Mouse (Mus musculus) spleen, adult 2 months (tissue): ENCODE measurements around the gene Disp1.

Source experiments
- CTCF ChIP-seq: fragments of 200-500 bp; IDR thresholded peaks from 2 replicates; pipeline ENCODE4 v1.5.1; 2011; ENCODE audit warnings: mild to moderate bottlenecking, inconsistent platforms; ENCODE audit not compliant: insufficient read depth, insufficient read length, insufficient replicate concordance; ENCODE audit errors: extremely low read depth
- POLR2A ChIP-seq: fragments of 200-500 bp; IDR thresholded peaks from 2 replicates; pipeline ENCODE4 v1.6.1; 2011; ENCODE audit warnings: low read depth, low read length, inconsistent platforms

GRCm38 (mm10) chr1:183155600-183155999, 65.7 kb downstream of the Disp1 start:
- TF ChIP-seq POLR2A (no peak), CTCF (no peak)
